Mouse (Mus musculus): Measurements from ENCODE around the gene Dpp4. TPM values are rescaled to one million over a fixed set of nuclear protein-coding genes. Genes with fewer than 3 reads are reported as not detected.

Gene Dpp4
- polyA plus RNA-seq, 1 experiment from 2014 or later = 0.82 TPM

DNA sequence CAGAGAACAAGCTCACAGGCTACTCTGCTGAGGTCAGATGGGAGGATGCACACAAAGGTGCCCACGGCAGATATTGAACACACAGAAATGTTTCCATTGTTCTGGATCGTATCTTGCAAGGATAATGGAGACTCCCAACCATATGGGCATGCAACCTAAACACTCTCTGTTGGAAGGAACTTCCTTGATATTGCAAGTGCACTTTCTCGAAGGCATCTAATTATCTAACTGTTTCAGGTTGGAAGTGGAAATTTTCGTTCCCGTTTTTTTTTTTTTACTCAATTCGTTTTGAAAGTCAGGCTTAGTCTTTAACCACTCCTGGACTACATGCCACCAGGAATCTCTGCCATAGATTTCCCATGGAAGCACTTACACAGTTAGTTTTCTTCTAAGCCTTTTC lies 51.2 kb downstream of the Dpp4 start:
- no peaks in the 10 kb centered on the region for H3K36me3 ChIP-seq (ENCODE audit: control insufficient read depth, insufficient read depth, low read length)
- H3K9me3 ChIP-seq (ENCODE audit: control insufficient read depth, low read length) = no peaks in the 10 kb centered on the region
- H3K9ac ChIP-seq (ENCODE audit: low read depth, low read length) = no peak overlapping the region
- no peak overlapping the region for H3K4me3 ChIP-seq (ENCODE audit: low read depth, low read length)
- no peaks in the 10 kb centered on the region for H3K4me1 ChIP-seq (replicated peaks; ENCODE audit: control insufficient read depth, insufficient read depth, low read length)
- DNase-seq (ENCODE audit: low spot score) (no peak), ATAC-seq (ENCODE audit: low FRiP score) (no peak)
- WGBS = 86% methylated on average over 6 of the region's 6 CpGs
- H3K27me3 ChIP-seq (ENCODE audit: control insufficient read depth, insufficient read depth, low read length) = no peaks in the 10 kb centered on the region
- no peak overlapping the region for H3K4me2 ChIP-seq (replicated peaks; ENCODE audit: low read depth, low read length)
- no peak overlapping the region for H3K27ac ChIP-seq (ENCODE audit: low read depth, low read length)

GRCm38 (mm10) chr2:62357259-62357658 lies 54.8 kb downstream of the Dpp4 start:
- H3K4me1 ChIP-seq (replicated peaks; ENCODE audit: control insufficient read depth, insufficient read depth, low read length) = no peaks in the 10 kb centered on the region
- no peak overlapping the region for H3K4me2 ChIP-seq (replicated peaks; ENCODE audit: low read depth, low read length)
- 87% methylated on average over 7 of the region's 7 CpGs for WGBS
- ATAC-seq (ENCODE audit: low FRiP score) (no peak), DNase-seq (ENCODE audit: low spot score) (no peak)
- no peak overlapping the region for H3K9ac ChIP-seq (ENCODE audit: low read depth, low read length)
- no peak overlapping the region for H3K27ac ChIP-seq (ENCODE audit: low read depth, low read length)
- no peaks in the 10 kb centered on the region for H3K36me3 ChIP-seq (ENCODE audit: control insufficient read depth, insufficient read depth, low read length)
- no peak overlapping the region for H3K4me3 ChIP-seq (ENCODE audit: low read depth, low read length)
- H3K9me3 ChIP-seq (ENCODE audit: control insufficient read depth, low read length) = no peaks in the 10 kb centered on the region
- no peaks in the 10 kb centered on the region for H3K27me3 ChIP-seq (ENCODE audit: control insufficient read depth, insufficient read depth, low read length)

DNA sequence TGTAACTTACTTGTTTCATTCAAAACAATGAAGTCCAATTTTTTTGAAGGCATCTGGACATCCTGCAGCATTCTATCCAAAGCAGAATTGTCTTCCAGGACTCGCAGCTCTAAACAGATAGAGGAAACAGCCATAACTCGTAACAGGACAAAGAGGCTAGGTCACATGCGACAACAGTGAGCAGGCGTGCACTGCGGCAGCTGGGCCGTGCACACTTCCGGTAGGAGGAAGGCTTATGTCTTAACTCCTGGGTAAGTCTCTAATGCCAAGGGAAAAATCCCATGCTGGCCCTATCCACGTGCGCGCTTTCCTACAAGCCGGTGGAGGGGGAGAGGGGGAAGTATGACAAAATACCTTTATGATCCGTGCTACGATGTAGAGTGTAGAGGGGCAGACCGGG lies 55.4 kb downstream of the Dpp4 start:
- no peak overlapping the region for H3K9ac ChIP-seq (ENCODE audit: low read depth, low read length)
- H3K9me3 ChIP-seq (ENCODE audit: control insufficient read depth, low read length) = no peaks in the 10 kb centered on the region
- no peak overlapping the region for H3K4me3 ChIP-seq (ENCODE audit: low read depth, low read length)
- ATAC-seq (ENCODE audit: low FRiP score) = no peak
- DNase-seq (ENCODE audit: low spot score) = no peak
- no peak overlapping the region for H3K4me2 ChIP-seq (replicated peaks; ENCODE audit: low read depth, low read length)
- H3K27me3 ChIP-seq (ENCODE audit: control insufficient read depth, insufficient read depth, low read length) = no peaks in the 10 kb centered on the region
- no peak overlapping the region for H3K27ac ChIP-seq (ENCODE audit: low read depth, low read length)
- no peaks in the 10 kb centered on the region for H3K4me1 ChIP-seq (replicated peaks; ENCODE audit: control insufficient read depth, insufficient read depth, low read length)
- 88% methylated on average over 14 of the region's 14 CpGs for WGBS
- H3K36me3 ChIP-seq (ENCODE audit: control insufficient read depth, insufficient read depth, low read length) = no peaks in the 10 kb centered on the region

GRCm38 (mm10) chr2:62355766-62356165 lies 56.3 kb downstream of the Dpp4 start:
- Histone ChIP-seq H3K27me3 (ENCODE audit: control insufficient read depth, insufficient read depth, low read length) (no peaks in the 10 kb centered on the region), H3K4me3 (ENCODE audit: low read depth, low read length) (no peak overlapping the region), H3K27ac (ENCODE audit: low read depth, low read length) (no peak overlapping the region), H3K36me3 (ENCODE audit: control insufficient read depth, insufficient read depth, low read length) (no peaks in the 10 kb centered on the region), H3K4me1 (replicated peaks; ENCODE audit: control insufficient read depth, insufficient read depth, low read length) (no peaks in the 10 kb centered on the region), H3K4me2 (replicated peaks; ENCODE audit: low read depth, low read length) (no peak overlapping the region), H3K9ac (ENCODE audit: low read depth, low read length) (no peak overlapping the region), H3K9me3 (ENCODE audit: control insufficient read depth, low read length) (no peaks in the 10 kb centered on the region)
- ATAC-seq (ENCODE audit: low FRiP score) = peak; percentile 53
- 43% methylated on average over 6 of the region's 6 CpGs for WGBS
- DNase-seq (ENCODE audit: low spot score) = peak; percentile 6

GRCm38 (mm10) chr2:62352035-62352434 lies 60.0 kb downstream of the Dpp4 start:
- WGBS = 86% methylated on average over 3 of the region's 3 CpGs
- Histone ChIP-seq H3K4me2 (replicated peaks; ENCODE audit: low read depth, low read length) (no peak overlapping the region), H3K27me3 (ENCODE audit: control insufficient read depth, insufficient read depth, low read length) (no peaks in the 10 kb centered on the region), H3K9me3 (ENCODE audit: control insufficient read depth, low read length) (no peaks in the 10 kb centered on the region), H3K9ac (ENCODE audit: low read depth, low read length) (no peak overlapping the region), H3K4me1 (replicated peaks; ENCODE audit: control insufficient read depth, insufficient read depth, low read length) (no peaks in the 10 kb centered on the region), H3K27ac (ENCODE audit: low read depth, low read length) (no peak overlapping the region), H3K36me3 (ENCODE audit: control insufficient read depth, insufficient read depth, low read length) (no peaks in the 10 kb centered on the region), H3K4me3 (ENCODE audit: low read depth, low read length) (no peak overlapping the region)
- DNase-seq (ENCODE audit: low spot score) (no peak), ATAC-seq (ENCODE audit: low FRiP score) (no peak)

GRCm38 (mm10) chr2:62347762-62348161 lies 64.3 kb downstream of the Dpp4 start:
- ATAC-seq (ENCODE audit: low FRiP score) (no peak), DNase-seq (ENCODE audit: low spot score) (no peak)
- H3K4me2 ChIP-seq (replicated peaks; ENCODE audit: low read depth, low read length) = no peak overlapping the region
- no peaks in the 10 kb centered on the region for H3K27me3 ChIP-seq (ENCODE audit: control insufficient read depth, insufficient read depth, low read length)
- H3K9me3 ChIP-seq (ENCODE audit: control insufficient read depth, low read length) = no peaks in the 10 kb centered on the region
- H3K36me3 ChIP-seq (ENCODE audit: control insufficient read depth, insufficient read depth, low read length) = no peaks in the 10 kb centered on the region
- H3K4me3 ChIP-seq (ENCODE audit: low read depth, low read length) = no peak overlapping the region
- no peak overlapping the region for H3K9ac ChIP-seq (ENCODE audit: low read depth, low read length)
- H3K27ac ChIP-seq (ENCODE audit: low read depth, low read length) = no peak overlapping the region
- no peaks in the 10 kb centered on the region for H3K4me1 ChIP-seq (replicated peaks; ENCODE audit: control insufficient read depth, insufficient read depth, low read length)
- WGBS = 95% methylated on average over 9 of the region's 9 CpGs

DNA sequence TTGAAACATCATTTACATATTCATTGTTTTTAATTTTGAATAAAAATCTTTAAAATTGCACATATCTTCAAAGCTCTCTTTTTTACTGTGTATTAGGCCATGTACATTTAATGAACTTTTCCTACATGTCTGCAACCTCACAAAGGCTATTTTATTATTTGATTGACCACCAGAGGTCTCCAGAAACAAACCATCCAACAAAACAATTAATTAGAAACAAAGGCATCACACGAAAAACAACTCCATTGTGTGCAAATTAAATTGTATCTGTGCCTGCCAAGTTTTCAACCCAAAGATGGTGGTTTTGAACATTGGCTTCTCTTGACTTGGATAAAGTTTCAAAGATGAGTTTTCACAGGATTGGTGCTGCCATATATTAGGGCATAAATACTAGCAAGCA lies 65.3 kb downstream of the Dpp4 start:
- DNase-seq (ENCODE audit: low spot score) (no peak), ATAC-seq (ENCODE audit: low FRiP score) (no peak)
- Histone ChIP-seq H3K4me2 (replicated peaks; ENCODE audit: low read depth, low read length) (no peak overlapping the region), H3K4me3 (ENCODE audit: low read depth, low read length) (no peak overlapping the region), H3K4me1 (replicated peaks; ENCODE audit: control insufficient read depth, insufficient read depth, low read length) (no peaks in the 10 kb centered on the region), H3K9me3 (ENCODE audit: control insufficient read depth, low read length) (no peaks in the 10 kb centered on the region), H3K36me3 (ENCODE audit: control insufficient read depth, insufficient read depth, low read length) (no peaks in the 10 kb centered on the region), H3K27ac (ENCODE audit: low read depth, low read length) (no peak overlapping the region), H3K9ac (ENCODE audit: low read depth, low read length) (no peak overlapping the region), H3K27me3 (ENCODE audit: control insufficient read depth, insufficient read depth, low read length) (no peaks in the 10 kb centered on the region)
- WGBS = 24% methylated on average over 1 of the region's 1 CpGs

- ATAC-seq (ENCODE audit: low FRiP score) = no peak
- Histone ChIP-seq H3K4me1 (replicated peaks; ENCODE audit: control insufficient read depth, insufficient read depth, low read length) (no peaks in the 10 kb centered on the region), H3K4me3 (ENCODE audit: low read depth, low read length) (no peak overlapping the region), H3K36me3 (ENCODE audit: control insufficient read depth, insufficient read depth, low read length) (no peaks in the 10 kb centered on the region), H3K27me3 (ENCODE audit: control insufficient read depth, insufficient read depth, low read length) (no peaks in the 10 kb centered on the region), H3K27ac (ENCODE audit: low read depth, low read length) (no peak overlapping the region), H3K9me3 (ENCODE audit: control insufficient read depth, low read length) (no peaks in the 10 kb centered on the region), H3K9ac (ENCODE audit: low read depth, low read length) (no peak overlapping the region), H3K4me2 (replicated peaks; ENCODE audit: low read depth, low read length) (no peak overlapping the region)
- WGBS = 69% methylated on average over 6 of the region's 6 CpGs
- no peak for DNase-seq (ENCODE audit: low spot score)
Measured at GRCm38 (mm10) chr2:62344367-62344766, 67.7 kb downstream of the Dpp4 start.

DNA sequence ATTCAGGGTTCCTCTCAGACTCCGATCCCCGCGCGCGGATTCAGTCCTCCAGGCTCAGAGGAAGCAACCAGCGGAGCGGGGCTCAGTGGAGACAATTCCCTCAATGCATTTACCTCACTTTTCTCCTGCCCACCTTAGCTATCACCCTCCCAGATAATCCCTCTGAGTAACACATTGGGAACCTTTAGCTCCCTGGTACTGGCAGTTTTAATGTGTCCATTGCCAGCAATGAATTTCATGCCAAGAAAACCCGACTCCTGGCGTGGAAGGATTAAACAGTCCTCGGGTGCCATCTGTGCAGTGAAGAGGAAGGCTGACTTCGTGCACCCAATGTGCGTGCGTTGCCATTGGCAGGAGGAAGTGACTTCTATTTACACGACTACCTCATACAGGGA lies 70.3 kb downstream of the Dpp4 start:
- no peaks in the 10 kb centered on the region for H3K27me3 ChIP-seq (ENCODE audit: control insufficient read depth, insufficient read depth, low read length)
- ATAC-seq (ENCODE audit: low FRiP score) (0 out of 2 replicates have a peak, but pooled peaks have one; percentile 36), DNase-seq (ENCODE audit: low spot score) (peak; percentile 34)
- H3K4me1 ChIP-seq (replicated peaks; ENCODE audit: control insufficient read depth, insufficient read depth, low read length) = no peaks in the 10 kb centered on the region
- H3K9ac ChIP-seq (ENCODE audit: low read depth, low read length) = no peak overlapping the region
- no peak overlapping the region for H3K4me2 ChIP-seq (replicated peaks; ENCODE audit: low read depth, low read length)
- no peaks in the 10 kb centered on the region for H3K9me3 ChIP-seq (ENCODE audit: control insufficient read depth, low read length)
- 38% methylated on average over 14 of the region's 14 CpGs for WGBS
- H3K4me3 ChIP-seq (ENCODE audit: low read depth, low read length) = no peak overlapping the region
- H3K27ac ChIP-seq (ENCODE audit: low read depth, low read length) = no peak overlapping the region
- no peaks in the 10 kb centered on the region for H3K36me3 ChIP-seq (ENCODE audit: control insufficient read depth, insufficient read depth, low read length)
